Mouse (Mus musculus) right cerebral cortex, adult 18-20 months (tissue): ENCODE results near the gene Astn1.

Experiments
- DNase-seq: peaks from one replicate; pipeline ENCODE4 v3.0.0; 2022; ENCODE audit warnings: mixed read lengths

Astn1 gene

DNA sequence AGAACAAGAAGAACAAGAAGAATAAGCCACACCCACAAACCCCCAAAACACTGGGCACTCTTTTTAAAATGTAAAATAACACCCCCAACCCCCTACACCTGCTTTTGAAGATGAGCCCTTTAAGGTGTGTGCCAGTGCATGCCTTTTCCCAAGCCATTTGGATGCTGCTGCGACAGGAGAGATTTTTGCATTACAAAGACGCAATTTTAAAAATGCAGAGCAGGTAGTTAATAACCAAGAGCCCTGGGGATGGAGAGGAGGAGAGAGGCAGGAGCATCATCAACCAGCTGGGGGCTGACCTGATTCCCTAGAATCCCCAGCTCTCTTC, at the start of gene Astn1:
Gene Astn1, plus strand, starts transcription at position 310 of the 328 bp plus-strand sequence.
- DNase-seq: no peak

DNA sequence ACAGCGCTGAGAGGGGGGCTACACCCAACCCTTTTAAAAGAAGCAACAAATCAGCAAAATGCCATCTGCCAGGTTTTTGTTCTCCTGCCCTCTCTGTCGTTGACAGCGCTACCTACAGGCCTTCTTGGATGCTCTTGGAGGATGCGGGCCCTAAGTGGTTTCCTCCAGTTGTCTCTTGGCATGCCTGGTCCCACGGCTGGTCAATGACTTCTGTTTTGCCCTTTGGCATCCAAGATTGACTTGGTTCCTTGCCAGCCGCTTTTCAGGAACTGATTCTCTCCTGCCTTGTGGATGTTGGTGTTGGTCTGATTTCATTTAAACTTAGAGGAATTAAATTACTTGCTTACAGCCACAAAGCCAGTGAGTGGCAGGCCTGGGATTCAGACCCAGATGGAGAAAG, 38.7 kb upstream of the Astn1 start:
- DNase-seq: no peak

DNA sequence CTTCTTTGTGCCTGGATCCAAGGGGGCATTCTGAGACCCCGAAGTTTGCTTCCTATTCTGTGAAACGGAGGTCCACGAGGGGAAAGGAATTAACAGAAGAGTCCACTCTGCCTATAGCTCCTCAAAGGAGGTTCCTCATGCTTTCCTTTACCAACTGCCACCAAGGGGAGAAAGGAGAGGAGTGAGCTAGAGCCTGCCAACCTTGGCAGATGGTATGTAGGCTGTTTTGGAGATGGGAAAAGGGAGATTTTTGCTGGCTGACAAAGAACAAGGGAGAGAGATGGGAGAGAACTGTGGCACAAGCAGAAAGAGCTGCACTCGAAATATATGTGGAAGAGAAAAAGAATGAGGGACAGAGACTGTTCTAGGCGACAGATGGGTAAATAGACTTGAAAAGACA, 33.9 kb upstream of the Astn1 start:
- DNase-seq: peak; percentile 84

DNA sequence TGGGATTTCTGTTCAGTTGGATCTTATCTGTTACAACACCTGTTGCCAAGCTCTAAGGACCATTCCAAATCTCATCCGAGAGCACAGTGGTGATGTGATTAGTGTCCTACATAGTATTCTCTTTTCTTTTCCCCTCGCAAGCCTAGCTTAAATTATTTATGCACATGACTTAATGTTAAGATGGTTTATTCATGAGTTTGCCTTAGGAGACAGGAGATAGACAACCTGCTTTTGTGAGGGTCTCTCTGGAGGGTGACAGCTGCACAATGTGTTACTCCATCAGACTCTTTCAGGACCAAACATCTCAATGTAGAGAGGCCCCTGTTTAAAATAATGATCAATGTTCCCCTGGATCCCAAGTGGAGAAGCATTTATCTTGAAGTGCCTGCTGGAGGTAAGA, 33.2 kb upstream of the Astn1 start:
- DNase-seq: no peak

DNA sequence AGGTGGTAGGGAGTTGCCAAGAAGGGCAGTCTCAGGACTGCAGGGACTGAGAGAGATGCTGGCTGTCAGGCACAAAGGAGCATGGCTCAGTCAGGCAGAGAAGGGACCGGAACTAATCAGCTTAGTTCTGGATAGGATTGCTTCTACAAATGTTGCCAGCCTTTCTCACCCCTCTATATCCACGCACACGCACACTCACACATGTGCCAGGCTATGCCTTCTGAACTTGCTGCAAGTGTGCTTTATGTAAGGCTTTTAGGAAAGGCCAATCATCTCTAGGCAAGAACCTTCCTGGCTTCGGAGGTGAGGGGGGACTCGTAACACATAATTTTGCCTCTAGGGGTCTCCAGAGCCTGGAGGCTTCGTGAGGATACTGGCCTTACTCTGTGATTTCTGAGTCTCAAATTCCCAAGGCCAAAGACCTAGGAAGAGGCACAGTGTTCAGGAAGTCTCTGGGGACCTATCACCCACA, 18.8 kb upstream of the Astn1 start:
- DNase-seq: no peak

DNA sequence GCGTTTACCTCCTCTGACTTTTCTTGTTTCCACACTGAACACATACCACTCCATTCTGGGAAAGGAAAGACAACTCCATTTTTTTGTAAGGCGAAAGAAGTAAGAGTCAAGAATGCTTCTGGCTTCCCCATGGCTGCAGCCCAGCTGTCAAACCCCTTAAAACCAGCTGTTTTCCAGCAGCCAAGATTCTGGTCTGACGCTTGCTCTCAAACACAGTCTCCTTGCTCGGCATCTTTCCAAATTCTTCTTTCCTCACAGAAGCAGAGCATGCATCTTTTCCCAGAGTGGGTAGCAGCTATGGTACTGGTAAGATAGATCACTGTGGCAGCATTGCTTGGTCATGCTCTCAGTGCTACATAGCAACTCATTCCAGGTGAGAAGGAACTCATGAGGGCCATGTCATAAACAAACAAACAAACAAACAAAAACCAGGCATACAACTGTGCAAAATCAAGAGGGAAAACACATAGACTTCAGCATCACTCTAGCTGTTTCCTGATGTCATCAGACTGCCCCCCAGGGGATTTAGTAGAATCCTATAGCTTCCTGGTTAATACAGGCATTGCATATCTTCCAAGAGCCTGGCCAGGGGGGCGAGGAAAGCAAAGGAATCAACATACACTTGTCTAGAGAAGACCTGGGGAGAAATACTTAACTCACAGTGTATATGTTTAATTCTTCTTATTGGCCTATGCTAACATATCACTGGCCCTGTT, 8.3 kb upstream of the Astn1 start:
- DNase-seq: no peak

DNA sequence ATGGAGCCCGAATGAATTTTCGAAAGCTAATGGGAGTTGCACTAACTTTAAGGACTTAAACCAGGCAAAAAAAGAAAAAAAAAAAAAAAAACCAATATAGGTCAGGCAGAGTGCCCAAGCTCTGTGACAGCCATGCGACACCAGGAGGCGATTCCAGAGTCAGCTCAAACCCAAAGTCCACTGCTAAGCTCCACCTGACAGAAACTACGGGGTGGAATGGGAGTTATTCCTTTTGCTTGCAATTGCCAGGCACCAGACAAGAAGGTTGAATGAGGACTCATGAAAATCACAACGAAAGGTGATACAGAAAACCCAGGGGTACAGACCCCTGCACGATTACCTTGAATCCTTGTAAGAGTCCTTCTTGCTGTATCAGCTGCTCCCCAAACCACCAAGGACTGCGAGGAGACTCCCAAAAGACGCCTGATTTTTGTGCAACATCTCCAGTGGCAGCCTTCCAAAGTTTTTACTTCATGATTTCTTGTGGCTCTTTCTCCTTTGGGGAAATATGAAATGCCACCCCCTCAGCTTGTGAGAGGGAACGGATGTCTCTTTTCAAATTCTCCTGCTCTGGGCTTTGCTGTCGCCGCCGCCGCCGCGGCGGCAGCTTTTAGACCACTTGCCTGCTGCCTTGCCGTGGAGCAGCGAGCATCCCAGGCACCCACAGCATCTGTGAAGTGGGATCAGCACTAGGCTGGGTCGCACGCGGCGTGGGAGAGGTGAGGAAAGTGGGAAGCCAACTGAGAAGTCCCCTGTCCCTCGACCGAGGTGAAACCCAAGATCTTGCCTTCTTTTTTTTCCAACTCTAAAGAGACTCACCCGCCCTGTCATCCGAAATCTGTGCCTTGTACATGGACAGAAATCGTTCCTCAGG, 6.7 kb upstream of the Astn1 start:
- DNase-seq: peak; percentile 78

DNA sequence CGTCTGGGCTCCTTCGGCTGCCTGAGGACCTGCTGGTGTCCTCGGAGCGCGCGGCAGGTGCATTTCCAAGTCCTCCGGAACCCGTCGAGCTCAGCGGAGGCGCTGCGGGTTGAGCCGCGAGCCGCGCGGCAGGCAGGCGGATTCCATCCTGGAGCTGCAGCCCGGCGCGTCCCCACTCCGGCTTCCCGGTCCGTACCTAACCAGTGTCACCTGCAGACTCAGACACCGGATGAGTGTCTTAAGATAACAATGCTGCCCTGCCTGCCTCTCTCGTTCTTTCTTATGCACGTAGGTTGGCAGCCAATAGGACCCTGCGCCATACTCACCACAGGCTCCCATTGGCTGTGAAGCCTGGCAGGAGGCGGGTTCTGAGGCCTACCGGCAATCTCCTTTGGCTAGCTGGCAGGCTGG, 6.0 kb upstream of the Astn1 start, which contains the start of gene Brinp2:
Gene Brinp2, minus strand, starts transcription at position 276 of the 411 bp plus-strand sequence.
- peak; percentile 96 for DNase-seq

DNA sequence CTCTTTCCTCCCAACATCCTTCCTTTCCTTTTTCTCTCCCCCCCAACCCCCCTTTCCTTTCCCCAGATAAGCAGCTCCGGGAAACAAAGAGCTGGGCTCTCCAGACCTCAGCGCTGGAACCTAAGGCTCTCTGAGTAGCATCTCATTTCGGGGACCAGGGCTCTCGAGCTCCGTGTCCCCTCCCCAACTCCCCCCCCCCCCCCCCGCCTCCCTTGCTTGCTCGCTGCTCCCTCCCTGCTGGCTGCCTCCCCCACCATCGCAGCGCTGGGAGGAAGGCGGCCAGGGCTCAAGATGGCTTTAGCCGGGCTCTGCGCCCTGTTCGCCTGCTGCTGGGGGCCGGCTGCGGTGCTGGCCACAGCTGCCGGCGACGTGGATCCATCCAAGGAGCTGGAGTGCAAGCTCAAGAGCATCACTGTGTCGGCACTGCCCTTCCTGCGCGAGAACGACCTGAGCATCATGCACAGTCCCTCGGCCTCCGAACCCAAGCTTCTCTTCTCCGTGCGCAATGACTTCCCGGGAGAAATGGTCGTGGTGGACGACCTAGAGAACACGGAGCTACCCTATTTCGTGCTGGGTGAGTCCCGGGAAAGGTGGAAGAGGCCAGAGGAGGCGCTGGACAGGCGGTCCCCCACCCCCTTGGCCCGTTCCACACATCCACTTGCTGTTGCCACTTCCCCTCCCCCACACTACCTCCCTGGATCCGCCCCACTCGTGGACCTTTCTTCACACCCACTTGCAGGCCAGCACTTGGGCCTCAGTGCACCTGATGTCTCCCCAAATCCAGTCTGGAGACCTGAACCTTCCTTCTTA, 424 bp downstream of the Astn1 start:
- peak; percentile 65 for DNase-seq

DNA sequence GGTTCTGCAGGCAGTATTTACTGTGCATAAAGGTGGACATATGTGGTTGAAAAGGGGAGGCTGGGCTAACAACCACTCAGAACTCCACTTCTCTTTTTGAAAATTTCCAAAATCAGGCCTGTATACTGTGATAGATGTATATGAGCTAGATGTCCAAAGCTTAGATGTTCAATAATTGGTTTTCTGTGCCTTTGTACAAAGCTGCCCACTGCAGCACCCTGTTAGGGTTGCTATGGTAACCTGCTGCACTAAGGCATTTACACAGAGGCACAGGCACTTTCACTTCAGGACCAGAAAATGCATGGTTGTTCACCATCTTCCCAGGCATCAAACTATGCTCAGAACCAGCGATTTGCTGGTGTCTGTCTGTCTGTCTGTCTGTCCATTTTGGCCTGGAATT, 2.4 kb downstream of the Astn1 start:
- peak; percentile 35 for DNase-seq

DNA sequence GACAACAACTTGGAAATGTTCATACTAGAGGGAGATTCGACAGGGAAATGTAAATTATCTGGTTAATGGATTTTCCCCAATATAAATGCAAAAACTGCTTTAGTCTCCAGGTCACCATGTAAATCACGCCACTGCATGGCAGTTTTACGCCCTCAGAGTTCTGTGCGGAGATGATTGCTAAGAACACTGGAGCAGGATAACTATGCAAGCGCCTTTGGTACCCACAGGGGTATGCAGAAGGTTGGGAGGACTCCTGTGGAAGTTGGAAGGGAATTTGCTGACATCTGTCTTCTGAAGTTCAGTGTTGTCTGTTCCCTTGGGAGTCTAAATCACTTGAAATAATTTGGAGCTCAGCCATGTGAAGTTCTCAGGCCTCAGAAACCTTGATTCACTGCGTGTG, 20.2 kb downstream of the Astn1 start:
- DNase-seq: no peak

DNA sequence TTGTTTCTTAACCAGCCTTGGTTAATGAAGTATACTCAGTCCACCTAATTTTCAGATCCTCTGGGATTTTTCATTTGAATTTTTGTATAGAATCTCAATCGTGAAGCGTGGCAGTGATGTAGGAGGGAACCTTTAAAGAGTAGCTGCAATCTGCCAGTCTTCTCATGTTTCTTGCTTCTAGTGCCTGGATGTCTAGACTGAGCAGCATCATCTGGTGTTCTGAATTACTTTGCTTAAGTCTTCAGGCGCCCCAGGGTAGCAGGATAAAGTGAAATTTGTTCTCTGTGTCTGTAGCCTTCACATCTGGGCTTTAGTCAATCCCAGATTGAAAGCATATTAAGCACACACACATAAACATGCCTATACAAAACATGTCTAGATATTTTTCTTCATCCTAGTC, 21.1 kb downstream of the Astn1 start:
- DNase-seq: no peak

DNA sequence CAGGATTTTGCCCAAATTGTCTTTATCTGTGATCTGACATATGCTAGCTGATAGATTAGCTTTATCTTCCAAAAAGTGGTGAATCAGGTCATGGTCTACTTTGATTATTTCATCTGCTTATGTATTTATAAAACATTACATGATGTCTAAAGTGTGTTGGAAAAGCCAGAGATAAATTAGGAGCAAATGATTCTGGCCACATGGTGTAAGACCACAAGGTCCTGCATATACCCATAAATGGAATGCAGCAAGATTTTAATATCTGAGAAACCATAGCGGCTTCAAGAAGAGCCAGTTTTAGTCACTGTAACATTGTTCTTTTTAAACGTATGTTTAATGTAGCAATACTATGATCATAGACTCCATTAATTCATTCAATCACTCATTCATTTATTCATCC, 23.2 kb downstream of the Astn1 start:
- no peak for DNase-seq

DNA sequence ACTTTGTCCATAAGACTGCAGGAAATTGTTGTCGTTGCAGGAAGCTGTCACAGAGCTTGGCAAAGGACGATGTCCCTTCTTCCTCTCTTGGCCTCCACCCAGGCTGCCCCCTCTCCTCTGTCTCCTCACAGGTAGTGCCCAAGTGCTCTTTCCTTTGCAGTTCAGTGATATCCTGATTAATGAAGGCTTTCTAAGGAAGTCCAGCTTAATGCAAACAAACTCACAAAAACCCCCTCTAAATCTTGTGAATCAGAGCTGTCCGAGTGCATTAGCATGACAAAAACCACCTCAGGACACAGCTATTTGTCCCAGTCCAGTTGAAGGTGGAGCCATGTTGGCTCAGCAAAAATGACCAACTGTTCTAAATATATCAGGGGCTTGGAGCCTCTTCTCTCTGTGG, 24.7 kb downstream of the Astn1 start:
- DNase-seq: no peak

DNA sequence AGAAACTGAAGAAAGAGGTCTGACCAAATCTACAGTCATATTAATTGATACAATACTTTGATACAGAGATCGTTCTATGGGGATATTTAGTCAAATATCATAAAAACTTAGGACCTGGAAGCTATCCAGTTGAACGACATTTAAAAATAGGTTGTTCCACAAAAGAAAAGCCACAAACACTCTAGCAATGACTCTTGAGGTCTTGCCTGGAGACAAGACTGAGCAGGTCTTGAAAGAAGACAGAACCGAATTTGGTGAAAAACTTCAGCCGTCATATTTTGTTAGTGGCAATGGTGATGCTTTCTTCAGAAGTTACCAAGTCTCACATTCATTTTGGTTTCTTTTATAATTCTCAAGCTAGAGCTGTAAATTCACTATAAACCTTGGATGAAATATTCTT, 26.9 kb downstream of the Astn1 start:
- DNase-seq: no peak

DNA sequence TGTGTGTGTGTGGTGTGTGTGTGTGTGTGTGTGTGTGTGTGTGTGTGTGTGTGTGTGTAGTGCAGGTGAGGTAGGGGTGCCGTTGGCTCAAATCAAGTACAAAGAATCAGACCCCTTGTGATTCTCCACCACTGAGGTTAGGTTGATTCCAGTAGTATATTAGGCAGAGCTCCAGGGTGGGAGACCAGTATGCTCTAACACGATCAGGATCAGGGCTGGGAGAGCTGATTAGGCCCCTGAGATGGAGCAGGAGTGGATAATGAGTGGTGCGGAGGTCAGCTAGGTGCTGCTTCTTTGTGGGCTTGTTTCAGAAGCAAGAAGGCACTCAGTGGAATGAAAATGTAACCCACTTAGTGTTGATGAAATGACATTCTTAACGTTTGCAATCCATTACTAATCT, 28.6 kb downstream of the Astn1 start:
- DNase-seq: no peak

DNA sequence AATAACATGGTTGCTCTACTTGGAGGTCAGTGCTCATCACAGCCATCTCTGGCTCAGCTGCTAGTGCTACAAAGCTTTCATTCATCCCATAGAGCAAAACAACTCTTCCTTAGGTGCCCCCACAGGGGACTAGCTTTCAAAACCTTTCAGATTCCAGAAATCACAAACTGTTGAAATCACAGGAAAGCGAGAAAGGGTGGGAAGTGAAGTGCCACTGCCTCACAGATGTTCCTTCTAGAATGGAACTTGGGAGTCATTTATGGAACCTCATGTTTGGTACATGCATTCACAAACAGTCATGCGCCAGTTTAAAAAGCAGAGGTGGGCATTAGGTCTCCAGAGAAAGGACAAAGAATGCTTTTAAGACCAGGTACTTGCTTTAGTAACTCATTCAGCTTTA, 35.0 kb downstream of the Astn1 start:
- peak; percentile 21 for DNase-seq

DNA sequence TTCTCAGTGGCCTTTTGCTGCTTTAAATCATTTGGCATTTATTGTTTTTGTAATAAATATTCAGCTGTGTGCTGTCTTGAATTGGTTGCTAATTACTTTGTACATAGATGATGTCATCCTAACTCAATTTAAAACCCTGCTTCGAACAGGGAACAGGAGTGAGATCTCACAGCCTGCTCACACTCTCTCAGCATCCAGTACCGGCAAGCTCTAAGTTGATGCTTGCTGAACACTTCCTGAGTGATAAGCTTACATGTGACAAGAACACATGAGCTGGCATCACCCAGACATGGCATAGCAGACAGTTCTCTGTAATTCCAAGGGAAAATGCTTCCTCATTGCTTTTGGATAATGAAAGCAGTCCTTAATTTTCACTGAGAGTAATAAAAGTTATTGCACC, 38.8 kb downstream of the Astn1 start:
- no peak for DNase-seq

DNA sequence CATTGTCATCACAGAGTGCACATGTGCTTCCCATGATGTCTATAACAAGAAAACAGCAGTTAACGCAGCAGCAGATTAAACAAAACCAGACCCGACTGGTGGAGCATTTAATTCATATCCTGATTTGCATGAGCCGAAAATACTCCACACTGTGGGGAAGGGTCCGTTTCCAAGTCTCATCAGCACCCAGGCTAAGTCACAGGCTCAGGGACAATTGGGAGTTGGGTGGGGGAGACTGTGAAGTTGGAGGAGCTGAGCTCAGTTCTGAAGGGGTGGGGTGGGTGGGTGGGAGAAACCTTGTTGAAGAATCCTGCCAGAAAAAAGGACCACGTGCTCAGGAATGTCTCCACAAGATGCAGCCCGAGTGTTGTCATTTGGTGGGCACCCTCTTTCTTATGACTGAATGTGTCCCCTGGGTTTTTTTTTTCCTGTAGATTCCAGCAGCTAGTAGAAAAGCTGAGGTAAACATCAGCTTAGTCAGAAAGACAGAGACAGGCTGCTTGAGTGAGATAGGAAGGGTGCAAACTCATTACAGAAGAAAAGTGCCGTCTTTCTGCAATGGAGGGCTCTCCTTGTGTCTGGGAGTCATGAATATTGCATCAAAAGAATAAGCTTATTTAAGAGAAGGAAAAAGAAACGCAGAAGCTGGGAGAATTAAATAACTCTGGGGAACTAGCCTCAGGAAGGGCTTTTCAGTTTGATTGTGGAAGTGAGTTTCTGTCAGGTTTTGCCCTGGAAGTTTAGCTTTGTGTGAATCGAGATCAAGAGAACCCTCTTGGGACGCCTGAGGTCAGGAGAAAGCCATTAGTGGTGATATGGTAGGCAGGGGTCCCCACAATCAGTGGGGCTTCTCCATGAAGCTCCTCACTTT, 44.1 kb downstream of the Astn1 start:
- peak; percentile 34 for DNase-seq

DNA sequence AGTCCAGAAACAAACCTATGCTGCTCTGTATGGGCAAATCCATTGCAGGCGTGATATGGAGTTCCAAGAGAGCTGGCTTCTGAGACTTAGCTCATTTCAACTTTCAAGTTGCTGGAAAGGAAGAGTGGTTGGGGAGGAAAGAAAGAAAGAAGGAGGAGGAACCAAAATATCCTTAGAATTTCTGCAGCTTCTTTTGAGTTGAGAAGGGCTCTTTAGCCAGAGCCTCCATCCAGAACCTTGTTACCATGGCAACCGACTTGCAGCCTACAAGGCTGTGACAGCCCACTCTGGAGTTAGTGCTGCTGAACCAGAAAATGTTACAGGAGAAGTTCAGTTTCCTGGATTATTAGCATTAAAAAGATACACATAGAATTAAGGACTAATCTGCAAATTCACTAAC, 46.1 kb downstream of the Astn1 start:
- peak; percentile 73 for DNase-seq

DNA sequence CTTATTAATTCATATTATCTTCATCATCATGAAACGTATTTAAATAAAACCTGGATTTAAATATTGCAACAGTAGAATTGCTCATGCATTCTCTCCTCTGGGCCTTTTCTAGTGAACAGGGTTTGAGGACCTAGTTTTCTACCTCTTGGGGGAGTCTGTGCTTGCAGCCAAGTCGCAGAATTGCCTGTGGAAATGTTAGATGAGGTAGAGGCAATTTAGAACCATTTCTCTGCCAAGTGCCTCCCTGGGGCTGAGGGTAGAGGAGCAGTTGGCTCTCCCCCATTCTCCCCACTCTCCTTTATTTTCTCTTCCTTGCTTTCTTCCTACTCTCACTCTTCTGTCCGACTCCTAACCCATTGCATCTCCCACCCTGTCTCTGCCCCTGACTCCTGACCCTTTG, 49.1 kb downstream of the Astn1 start:
- DNase-seq: no peak

DNA sequence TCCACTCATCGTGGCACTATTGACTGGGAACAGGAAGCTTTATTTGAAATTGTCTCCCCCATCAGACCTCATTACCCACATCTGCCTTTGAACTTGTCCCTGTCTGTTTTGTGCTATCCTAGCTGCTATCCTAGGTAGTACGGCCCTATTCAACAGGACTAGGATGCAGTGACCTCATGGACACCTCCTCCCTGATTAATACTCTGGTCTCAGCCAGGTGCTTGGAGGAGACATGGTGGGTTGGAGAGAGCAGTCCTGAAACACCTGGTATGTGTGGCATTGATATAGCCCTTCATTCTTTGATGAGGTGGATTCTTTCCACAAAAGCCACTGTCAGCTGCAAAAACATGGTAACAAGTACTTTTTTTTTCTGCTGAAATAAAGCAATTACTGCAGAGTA, 52.1 kb downstream of the Astn1 start:
- DNase-seq: no peak
